Mouse (Mus musculus): Measurements from ENCODE around the gene Aif1l. TPM values are rescaled to one million over a fixed set of nuclear protein-coding genes. Genes with fewer than 3 reads are reported as not detected.
A peak's percentile ranks its signal among the peaks of the same experiment; 100 is the strongest.

The Aif1l gene
- polyA plus RNA-seq, 2 experiments, result 1.3 to 1.5 TPM

GRCm38 (mm10) chr2:31966801-31967200 lies 16.9 kb downstream of the Aif1l start:
- 80% methylated on average over 8 of the region's 8 CpGs for WGBS (ENCODE audit: insufficient replicate concordance)
- no peak for TF ChIP-seq EP300 (IDR thresholded peaks at IDR 0.05; ENCODE audit: low read depth)
- TF ChIP-seq CTCF (IDR thresholded peaks at IDR 0.05; ENCODE audit: low read depth), result no peak
- H3K4me2 ChIP-seq (ENCODE audit: low read depth), result no peak overlapping the region
- H3K9ac ChIP-seq (replicated peaks), result no peak overlapping the region
- no peaks in the 10 kb centered on the region for H3K27me3 ChIP-seq (ENCODE audit: control insufficient read depth, insufficient read depth, low read length)
- no peak for ATAC-seq (ENCODE audit: insufficient read depth)
- 0 out of 4 replicates have a peak, but pooled peaks cover 0 to under 1% of the 10 kb centered on the region in 2 experiments for H3K4me1 ChIP-seq (replicated peaks; ENCODE audit: control insufficient read depth in 2 of 2, insufficient read depth in 2 of 2, low read length in 1 of 2)
- H3K9me3 ChIP-seq (ENCODE audit: control insufficient read depth, low read length), result no peaks in the 10 kb centered on the region
- DNase-seq (ENCODE audit: low read depth in 3 of 3, low spot score in 3 of 3), result no peak
- H3K36me3 ChIP-seq (replicated peaks; ENCODE audit: control insufficient read depth, insufficient read depth, low read depth), result no peaks in the 10 kb centered on the region
- no peak overlapping the region for H3K4me3 ChIP-seq (ENCODE audit: insufficient read depth in 1 of 2, low read depth in 2 of 2, low read length in 2 of 2)
- no peak overlapping the region for H3K27ac ChIP-seq

DNA sequence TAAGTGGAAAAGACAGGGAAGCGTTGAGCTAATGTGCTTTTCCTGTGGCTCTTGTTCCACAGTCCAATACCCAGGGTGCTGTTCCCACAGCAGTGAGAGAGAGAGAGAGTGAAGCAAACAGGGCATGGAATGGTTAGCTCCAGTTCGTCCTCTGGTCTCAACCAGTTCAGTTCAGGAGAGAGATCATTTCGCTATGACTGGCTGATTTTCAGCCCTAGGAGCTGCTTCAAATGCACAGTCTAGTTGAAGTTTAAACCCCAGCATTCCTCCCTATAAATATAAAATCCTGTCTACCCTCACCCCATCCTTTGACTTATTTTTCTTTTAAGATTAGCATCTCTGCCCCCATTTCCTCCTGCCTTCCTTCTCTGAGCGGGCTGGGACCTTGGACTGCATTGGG lies 22.6 kb downstream of the Aif1l start:
- Histone ChIP-seq H3K9ac (replicated peaks) (no peak overlapping the region), H3K4me3 (ENCODE audit: insufficient read depth in 1 of 2, low read depth in 2 of 2, low read length in 2 of 2) (no peak overlapping the region), H3K4me1 (replicated peaks; ENCODE audit: control insufficient read depth in 2 of 2, insufficient read depth in 2 of 2, low read length in 1 of 2) (peaks cover 8 to 13% of the 10 kb centered on the region in 2 experiments), H3K4me2 (ENCODE audit: low read depth) (no peak overlapping the region), H3K9me3 (ENCODE audit: control insufficient read depth, low read length) (no peaks in the 10 kb centered on the region), H3K27ac (no peak overlapping the region), H3K27me3 (ENCODE audit: control insufficient read depth, insufficient read depth, low read length) (no peaks in the 10 kb centered on the region), H3K36me3 (replicated peaks; ENCODE audit: control insufficient read depth, insufficient read depth, low read depth) (peaks cover 10% of the 10 kb centered on the region)
- ATAC-seq (ENCODE audit: insufficient read depth) (no peak), DNase-seq (ENCODE audit: low read depth in 3 of 3, low spot score in 3 of 3) (no peak)
- no peak for TF ChIP-seq CTCF (IDR thresholded peaks at IDR 0.05; ENCODE audit: low read depth)
- no peak for TF ChIP-seq EP300 (IDR thresholded peaks at IDR 0.05; ENCODE audit: low read depth)
- 60% methylated on average over 4 of the region's 4 CpGs for WGBS (ENCODE audit: insufficient replicate concordance)

GRCm38 (mm10) chr2:31974141-31974808 lies 24.3 kb downstream of the Aif1l start, which contains the start of gene Nup214:
Gene Nup214, plus strand, starts transcription at chr2:31974436.
- under 1% methylated on average over 60 of the region's 60 CpGs for WGBS (ENCODE audit: insufficient replicate concordance)
- H3K27ac ChIP-seq, result peak within 1 kb of the TSS; percentile 44
- peak; percentile 99 for ATAC-seq (ENCODE audit: insufficient read depth)
- H3K4me2 ChIP-seq (ENCODE audit: low read depth), result peak within 1 kb of the TSS; percentile 97
- peaks cover 18% of the 10 kb centered on the region for H3K36me3 ChIP-seq (replicated peaks; ENCODE audit: control insufficient read depth, insufficient read depth, low read depth)
- H3K4me3 ChIP-seq (ENCODE audit: insufficient read depth in 1 of 2, low read depth in 2 of 2, low read length in 2 of 2), result peak within 1 kb of the TSS; percentile 93 to 99
- H3K27me3 ChIP-seq (ENCODE audit: control insufficient read depth, insufficient read depth, low read length), result no peaks in the 10 kb centered on the region
- no peak for TF ChIP-seq EP300 (IDR thresholded peaks at IDR 0.05; ENCODE audit: low read depth)
- no peak for TF ChIP-seq CTCF (IDR thresholded peaks at IDR 0.05; ENCODE audit: low read depth)
- peak within 1 kb of the TSS; percentile 86 for H3K9ac ChIP-seq (replicated peaks)
- H3K4me1 ChIP-seq (replicated peaks; ENCODE audit: control insufficient read depth in 2 of 2, insufficient read depth in 2 of 2, low read length in 1 of 2), result peaks cover 8 to 13% of the 10 kb centered on the region in 2 experiments
- no peaks in the 10 kb centered on the region for H3K9me3 ChIP-seq (ENCODE audit: control insufficient read depth, low read length)
- peak; percentile 95 to 97 (median 96) for DNase-seq (ENCODE audit: low read depth in 3 of 3, low spot score in 3 of 3)

GRCm38 (mm10) chr2:31974809-31975371 lies 25.0 kb downstream of the Aif1l start:
- H3K27ac ChIP-seq, result no peak overlapping the region
- DNase-seq (ENCODE audit: low read depth in 3 of 3, low spot score in 3 of 3), result no peak
- H3K36me3 ChIP-seq (replicated peaks; ENCODE audit: control insufficient read depth, insufficient read depth, low read depth), result peaks cover 23% of the 10 kb centered on the region
- H3K4me2 ChIP-seq (ENCODE audit: low read depth), result peak overlapping the region; percentile 97
- 6% methylated on average over 13 of the region's 13 CpGs for WGBS (ENCODE audit: insufficient replicate concordance)
- H3K4me3 ChIP-seq (ENCODE audit: insufficient read depth in 1 of 2, low read depth in 2 of 2, low read length in 2 of 2), result peak overlapping the region; percentile 93 to 99
- no peaks in the 10 kb centered on the region for H3K27me3 ChIP-seq (ENCODE audit: control insufficient read depth, insufficient read depth, low read length)
- no peaks in the 10 kb centered on the region for H3K9me3 ChIP-seq (ENCODE audit: control insufficient read depth, low read length)
- peak overlapping the region; percentile 84 for H3K9ac ChIP-seq (replicated peaks)
- no peak for ATAC-seq (ENCODE audit: insufficient read depth)
- TF ChIP-seq EP300 (IDR thresholded peaks at IDR 0.05; ENCODE audit: low read depth) (no peak), CTCF (IDR thresholded peaks at IDR 0.05; ENCODE audit: low read depth) (no peak)
- H3K4me1 ChIP-seq (replicated peaks; ENCODE audit: control insufficient read depth in 2 of 2, insufficient read depth in 2 of 2, low read length in 1 of 2), result peaks cover 8 to 13% of the 10 kb centered on the region in 2 experiments

DNA sequence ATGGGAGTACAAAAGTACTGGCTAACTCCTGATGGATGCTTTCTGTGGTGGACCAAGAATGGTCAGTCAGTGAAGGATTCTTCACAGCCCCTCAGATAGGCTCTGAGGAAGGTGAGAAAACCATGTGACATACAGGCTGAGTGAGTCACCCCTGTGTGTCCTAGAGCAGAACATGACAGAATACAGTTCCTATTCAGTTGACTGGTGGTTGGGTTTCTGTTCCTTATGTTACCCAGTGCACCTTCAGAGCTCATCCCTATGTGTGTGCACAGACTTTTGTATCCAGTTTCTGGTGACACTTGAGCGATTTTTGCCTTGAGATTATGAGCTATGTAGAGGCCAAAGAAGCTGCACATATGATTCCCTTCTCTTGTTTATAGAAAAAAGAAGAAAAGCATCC lies 37.8 kb downstream of the Aif1l start:
- Histone ChIP-seq H3K36me3 (replicated peaks; ENCODE audit: control insufficient read depth, insufficient read depth, low read depth) (peaks cover 68% of the 10 kb centered on the region), H3K9ac (replicated peaks) (no peak overlapping the region), H3K9me3 (ENCODE audit: control insufficient read depth, low read length) (no peaks in the 10 kb centered on the region), H3K4me3 (ENCODE audit: insufficient read depth in 1 of 2, low read depth in 2 of 2, low read length in 2 of 2) (no peak overlapping the region), H3K27ac (no peak overlapping the region), H3K4me2 (ENCODE audit: low read depth) (no peak overlapping the region), H3K27me3 (ENCODE audit: control insufficient read depth, insufficient read depth, low read length) (no peaks in the 10 kb centered on the region), H3K4me1 (replicated peaks; ENCODE audit: control insufficient read depth in 2 of 2, insufficient read depth in 2 of 2, low read length in 1 of 2) (no peaks in the 10 kb centered on the region)
- WGBS (ENCODE audit: insufficient replicate concordance), result 68% methylated on average over 1 of the region's 1 CpGs
- DNase-seq (ENCODE audit: low read depth in 3 of 3, low spot score in 3 of 3) (no peak), ATAC-seq (ENCODE audit: insufficient read depth) (no peak)
- TF ChIP-seq EP300 (IDR thresholded peaks at IDR 0.05; ENCODE audit: low read depth) (no peak), CTCF (IDR thresholded peaks at IDR 0.05; ENCODE audit: low read depth) (no peak)

Data from liver, embryonic 14.5 days (tissue).